Mouse (Mus musculus) urinary bladder, adult 2 months (tissue): ENCODE measurements around the gene Gm10382. TPM values are rescaled to one million over a fixed set of nuclear protein-coding genes. Genes with fewer than 3 reads are reported as not detected.
A peak's percentile ranks its signal among the peaks of the same experiment; 100 is the strongest.

Experiments used
- DNase-seq: peaks from one replicate; pipeline ENCODE4 v3.0.0; 2022; ENCODE audit warnings: low spot score
- polyA plus RNA-seq: library from polyadenylated mRNA; depleted of rRNA; stranded (reverse); fragments of >200 nt; gene quantifications from 2 replicates; pipeline ENCODE4 v1.2.3, GENCODE M21; 2012; rRNA removed

Gm10382 gene
- 0.29 and 0.40 TPM in 2 replicates for polyA plus RNA-seq

GRCm38 (mm10) chr5:125389131-125389578 lies at the start of gene Gm10382:
TSS of gene Gm10382 (plus strand) at chr5:125389322.
- DNase-seq = peak; percentile 71

DNA sequence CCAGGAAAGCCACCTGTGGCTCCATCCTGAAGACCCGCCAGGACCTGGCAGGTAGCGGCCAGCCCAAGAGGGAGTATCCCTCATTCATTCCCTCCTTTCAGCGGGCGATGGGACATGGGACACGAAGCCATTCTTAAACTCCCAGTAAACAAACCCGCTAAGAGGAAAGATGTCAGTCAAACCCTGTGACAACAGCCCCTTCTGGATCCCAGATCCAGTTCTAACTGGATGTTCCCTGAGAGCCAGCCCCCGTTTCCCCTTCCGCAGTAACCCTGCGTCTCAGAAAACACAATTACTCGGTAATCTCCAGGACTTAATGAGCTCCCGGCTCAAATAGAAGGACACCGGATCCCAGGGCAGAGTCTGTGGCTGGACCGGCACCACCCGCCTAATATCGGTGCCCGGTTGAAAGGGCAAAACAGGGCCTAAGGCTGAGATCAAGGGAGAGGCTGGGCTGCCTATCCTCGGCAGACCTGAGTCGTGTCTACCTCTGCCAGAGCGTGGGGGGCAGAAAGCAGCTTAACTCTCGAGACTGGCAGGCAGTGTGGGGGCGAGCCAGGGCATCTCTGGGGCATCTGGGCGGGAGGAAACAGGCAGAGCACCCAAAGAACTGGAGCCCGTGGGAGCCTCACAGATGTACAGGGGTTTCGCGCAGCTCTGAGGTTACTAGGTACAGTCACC lies 49.1 kb upstream of the Gm10382 start:
- DNase-seq = no peak

DNA sequence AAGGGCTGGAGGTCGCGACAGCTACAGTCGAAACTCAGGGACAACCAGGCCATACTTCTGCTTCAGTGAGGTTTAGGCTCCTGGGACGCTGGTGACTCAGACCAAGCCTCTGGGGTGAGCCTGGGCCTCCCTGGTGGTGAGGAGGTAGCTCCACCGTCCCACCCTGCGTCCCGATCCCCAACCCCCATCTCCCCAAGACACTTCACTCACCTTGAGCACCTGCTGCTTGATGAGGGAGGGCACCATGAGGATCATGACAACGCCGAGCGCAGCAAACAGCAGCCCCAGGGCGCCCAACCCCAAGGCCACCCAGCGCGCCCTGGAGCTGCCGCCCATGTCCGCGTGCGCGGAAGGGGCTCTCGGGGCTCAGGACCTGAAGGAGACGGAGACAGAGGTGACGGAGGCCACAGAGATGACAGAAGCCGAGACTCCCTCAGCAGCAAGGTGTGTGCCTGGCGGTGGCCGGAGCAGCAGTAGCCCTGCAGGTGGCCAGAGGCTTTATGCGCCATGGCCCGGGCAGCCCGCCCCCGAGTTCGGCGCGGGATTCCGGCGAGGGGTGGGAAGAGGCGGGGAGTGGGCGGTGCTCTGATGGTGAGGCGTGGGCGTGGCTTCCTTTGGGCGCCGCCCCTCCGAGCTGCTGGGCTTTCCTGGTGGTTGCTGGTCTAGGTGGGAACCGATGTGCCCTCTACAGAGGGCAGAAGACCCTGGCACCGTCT lies 48.4 kb upstream of the Gm10382 start, which contains the start of gene Scarb1:
Gene Scarb1 (minus strand): TSS at position 548 of the 716 bp plus-strand sequence.
- peak; percentile 85 for DNase-seq

- DNase-seq = no peak
These were observed 47.5 kb upstream of the Gm10382 start for GRCm38 (mm10) chr5:125341459-125342090.

- no peak for DNase-seq
These were observed 44.8 kb upstream of the Gm10382 start for GRCm38 (mm10) chr5:125344296-125344695.

- DNase-seq = no peak
These were observed 41.1 kb upstream of the Gm10382 start for GRCm38 (mm10) chr5:125348067-125348466.

- DNase-seq = no peak
These were observed 40.6 kb upstream of the Gm10382 start for GRCm38 (mm10) chr5:125348487-125348886.

DNA sequence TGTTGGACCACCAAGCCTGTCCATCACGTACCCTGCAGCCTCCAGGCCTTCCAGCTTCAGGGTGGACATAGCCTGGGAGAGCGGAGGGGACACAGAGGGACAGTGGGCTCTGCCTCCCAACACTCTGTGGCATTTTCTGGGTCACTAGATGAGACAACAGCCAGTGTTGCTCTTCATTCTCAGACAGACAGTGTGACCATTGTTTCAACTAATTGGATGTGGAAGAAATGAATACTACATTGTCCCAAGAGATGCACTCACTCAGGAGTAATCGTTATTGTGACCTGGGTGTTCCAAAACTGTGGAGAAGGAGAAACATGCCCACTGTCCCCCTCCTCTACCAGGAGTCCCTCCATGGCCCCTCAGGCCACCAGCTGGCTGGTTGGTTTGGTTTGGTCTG lies 39.7 kb upstream of the Gm10382 start:
- DNase-seq = no peak

GRCm38 (mm10) chr5:125351057-125351456 lies 38.1 kb upstream of the Gm10382 start:
- DNase-seq = no peak

DNA sequence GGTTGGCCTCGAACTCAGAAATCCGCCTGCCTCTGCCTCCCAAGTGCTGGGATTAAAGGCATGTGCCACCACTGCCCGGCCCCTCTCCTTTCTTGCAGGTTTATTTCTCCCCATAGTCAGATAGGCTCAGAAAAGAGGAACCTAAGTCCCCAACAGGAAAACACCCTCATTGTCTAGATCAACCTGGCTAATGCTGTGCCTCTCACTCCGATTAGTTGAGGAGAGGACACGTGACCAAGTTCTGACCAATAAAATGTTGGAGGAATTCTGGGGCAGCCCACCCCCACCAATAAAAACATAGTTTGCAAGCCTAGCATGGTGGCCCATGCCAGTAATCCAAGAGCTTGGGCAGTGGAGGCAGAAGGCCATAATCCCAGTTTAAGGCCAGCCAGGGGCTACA lies 37.2 kb upstream of the Gm10382 start:
- no peak for DNase-seq

GRCm38 (mm10) chr5:125352781-125353294 lies 36.3 kb upstream of the Gm10382 start:
- no peak for DNase-seq

DNA sequence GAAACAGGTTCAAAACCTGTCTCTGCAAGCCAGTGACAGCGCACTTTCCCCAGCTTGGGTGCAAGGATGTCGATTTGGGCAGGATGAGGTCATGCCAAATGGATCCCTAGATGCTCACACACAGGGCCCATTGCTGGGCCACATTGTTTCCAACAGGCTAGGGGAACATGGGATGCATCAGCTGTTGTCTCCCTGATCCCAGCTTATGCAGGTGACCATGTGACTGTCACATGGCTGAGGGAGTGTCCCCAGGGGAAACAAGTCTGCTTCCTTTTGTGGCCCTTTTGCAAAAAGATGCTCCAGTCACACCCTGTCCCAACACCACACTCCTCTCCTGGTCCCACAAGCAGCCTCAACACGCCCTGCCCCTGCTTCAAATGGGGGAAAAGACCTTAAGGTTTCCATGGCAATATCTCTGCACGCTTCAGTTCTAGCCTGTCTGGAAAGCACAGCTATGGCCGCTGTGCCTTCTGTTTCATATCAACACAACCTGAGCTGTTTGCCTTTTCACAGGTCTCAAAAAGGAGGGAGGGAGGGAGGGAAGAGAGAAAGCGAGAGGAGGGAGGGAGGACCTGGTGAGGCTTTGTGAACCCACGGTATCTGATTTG lies 34.1 kb upstream of the Gm10382 start:
- no peak for DNase-seq

- no peak for DNase-seq
These were observed 33.5 kb upstream of the Gm10382 start for GRCm38 (mm10) chr5:125355650-125356049.

GRCm38 (mm10) chr5:125357543-125358269 lies 31.4 kb upstream of the Gm10382 start:
- DNase-seq = no peak

GRCm38 (mm10) chr5:125358270-125358608 lies 30.9 kb upstream of the Gm10382 start:
- DNase-seq = no peak

- no peak for DNase-seq
These were observed 28.6 kb upstream of the Gm10382 start for GRCm38 (mm10) chr5:125360566-125360965.

DNA sequence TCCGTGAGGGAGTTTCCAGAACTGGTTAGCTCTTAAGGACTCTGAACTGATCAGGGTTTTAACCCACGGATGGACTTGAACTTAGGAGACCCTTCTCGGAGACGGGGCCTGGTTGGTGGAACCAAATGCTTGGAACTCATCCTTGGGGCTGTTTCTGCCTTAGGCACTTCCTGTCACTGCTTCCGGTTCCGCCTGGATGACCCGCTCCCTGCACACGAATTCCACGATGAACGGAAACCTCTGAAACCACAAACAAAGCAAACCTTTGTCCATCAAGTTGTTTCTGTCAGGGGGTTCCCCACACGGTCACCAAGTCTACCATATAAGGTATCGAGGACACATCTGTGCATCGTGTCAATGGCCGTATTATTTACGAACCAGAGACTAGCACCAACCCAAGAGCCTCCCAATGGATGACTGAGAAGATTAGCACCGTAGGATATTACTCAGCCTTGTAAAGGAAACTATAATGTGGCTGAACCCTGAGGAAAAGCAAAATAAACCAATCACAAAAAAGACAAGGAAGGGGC lies 28.1 kb upstream of the Gm10382 start:
- no peak for DNase-seq

- DNase-seq = no peak
These were observed 25.2 kb upstream of the Gm10382 start for GRCm38 (mm10) chr5:125363894-125364293.

DNA sequence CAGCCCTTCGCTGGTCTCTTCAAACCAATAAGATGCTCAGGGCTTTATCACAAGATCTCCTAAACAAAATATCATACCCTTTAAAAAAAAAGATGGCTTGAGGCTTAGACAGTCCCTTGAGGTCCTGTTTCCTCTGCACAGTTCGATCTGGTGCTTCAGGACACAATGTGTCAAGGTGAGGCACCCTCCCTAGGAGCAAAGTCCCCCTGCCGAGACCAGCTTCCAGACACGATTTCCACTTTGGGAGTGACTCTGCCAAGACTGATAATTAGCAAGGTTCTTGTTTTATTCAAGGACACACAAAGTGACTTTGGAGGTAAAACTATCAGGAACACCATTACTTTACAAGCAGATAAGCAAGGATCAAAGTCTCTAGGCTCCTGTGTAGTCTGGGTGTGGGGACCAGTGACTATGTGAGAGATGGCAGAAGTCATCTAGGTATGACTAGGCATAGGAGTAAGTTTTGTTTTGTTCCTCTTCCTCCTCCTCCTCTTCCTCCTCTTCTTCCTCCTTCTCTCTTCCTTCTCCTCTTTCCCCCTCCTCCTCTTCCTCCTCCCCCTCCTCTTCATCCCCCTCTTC lies 24.2 kb upstream of the Gm10382 start:
- DNase-seq = no peak

- no peak for DNase-seq
These were observed 21.0 kb upstream of the Gm10382 start for GRCm38 (mm10) chr5:125368156-125368555.

- DNase-seq = no peak
These were observed 20.6 kb upstream of the Gm10382 start for GRCm38 (mm10) chr5:125368568-125368967.
